Mouse (Mus musculus): Measurements from ENCODE around the gene Ccdc155.

The Ccdc155 gene

GRCm38 (mm10) chr7:45147899-45148298 lies 56.8 kb downstream of the Ccdc155 start:
- DNase-seq (ENCODE audit: low read depth in 1 of 2, low spot score in 2 of 2) = no peak

- DNase-seq (ENCODE audit: low read depth in 1 of 2, low spot score in 2 of 2) = no peak
These were observed 57.4 kb downstream of the Ccdc155 start for GRCm38 (mm10) chr7:45147267-45147666.

GRCm38 (mm10) chr7:45145460-45145859 lies 59.2 kb downstream of the Ccdc155 start:
- no peak for DNase-seq (ENCODE audit: low read depth in 1 of 2, low spot score in 2 of 2)

- no peak for DNase-seq (ENCODE audit: low read depth in 1 of 2, low spot score in 2 of 2)
These were observed 60.1 kb downstream of the Ccdc155 start for GRCm38 (mm10) chr7:45144368-45145174.

GRCm38 (mm10) chr7:45141914-45142313 lies 62.8 kb downstream of the Ccdc155 start:
- DNase-seq (ENCODE audit: low read depth in 1 of 2, low spot score in 2 of 2) = no peak

- DNase-seq (ENCODE audit: low read depth in 1 of 2, low spot score in 2 of 2) = no peak
These were observed 63.4 kb downstream of the Ccdc155 start for GRCm38 (mm10) chr7:45141319-45141718.

- DNase-seq (ENCODE audit: low read depth in 1 of 2, low spot score in 2 of 2) = no peak
These were observed 64.6 kb downstream of the Ccdc155 start for GRCm38 (mm10) chr7:45139904-45140723.

GRCm38 (mm10) chr7:45138403-45138802 lies 66.3 kb downstream of the Ccdc155 start:
- DNase-seq (ENCODE audit: low read depth in 1 of 2, low spot score in 2 of 2) = no peak

GRCm38 (mm10) chr7:45137171-45138006 lies 67.3 kb downstream of the Ccdc155 start:
- no peak for DNase-seq (ENCODE audit: low read depth in 1 of 2, low spot score in 2 of 2)

- DNase-seq (ENCODE audit: low read depth in 1 of 2, low spot score in 2 of 2) = peak; percentile 63 to 87
These were observed 68.6 kb downstream of the Ccdc155 start, which contains the start of the genes Gm45713 and Flt3l for GRCm38 (mm10) chr7:45135993-45136567. Gene Gm45713 (minus strand): TSS chr7:45136231. Gene Flt3l (minus strand): TSS chr7:45136432.

- DNase-seq (ENCODE audit: low read depth in 1 of 2, low spot score in 2 of 2) = no peak
These were observed 69.3 kb downstream of the Ccdc155 start for GRCm38 (mm10) chr7:45135370-45135769.

GRCm38 (mm10) chr7:45134544-45135026 lies 70.1 kb downstream of the Ccdc155 start:
- no peak for DNase-seq (ENCODE audit: low read depth in 1 of 2, low spot score in 2 of 2)
